Mouse (Mus musculus): ENCODE measurements around the gene Timp1.

GRCm38 (mm10) chrX:20861453-20862104 lies 8.4 kb upstream of the Timp1 start:
- TF ChIP-seq CTCF (IDR thresholded peaks at IDR 0.05; ENCODE audit: extremely low read depth, insufficient read depth, insufficient read length, insufficient replicate concordance) (no peak), POLR2A (IDR thresholded peaks at IDR 0.05; ENCODE audit: low read depth, low read length) (no peak)

Data from spleen, adult 2 months (tissue).